Mouse (Mus musculus) spleen, postnatal 36 days (tissue): ENCODE data around the gene Hipk2.
A peak's percentile ranks its signal among the peaks of the same experiment; 100 is the strongest.

Source experiments
- DNase-seq, 2 experiments: peaks; one replicate each; pipeline ENCODE4 v3.0.0; 2022; ENCODE audit warnings: low spot score in 2 of 2, mixed read lengths in 1 of 2

Gene Hipk2

GRCm38 (mm10) chr6:38867291-38867690 is 8.7 kb downstream of the Hipk2 start:
- no peak for DNase-seq

DNA sequence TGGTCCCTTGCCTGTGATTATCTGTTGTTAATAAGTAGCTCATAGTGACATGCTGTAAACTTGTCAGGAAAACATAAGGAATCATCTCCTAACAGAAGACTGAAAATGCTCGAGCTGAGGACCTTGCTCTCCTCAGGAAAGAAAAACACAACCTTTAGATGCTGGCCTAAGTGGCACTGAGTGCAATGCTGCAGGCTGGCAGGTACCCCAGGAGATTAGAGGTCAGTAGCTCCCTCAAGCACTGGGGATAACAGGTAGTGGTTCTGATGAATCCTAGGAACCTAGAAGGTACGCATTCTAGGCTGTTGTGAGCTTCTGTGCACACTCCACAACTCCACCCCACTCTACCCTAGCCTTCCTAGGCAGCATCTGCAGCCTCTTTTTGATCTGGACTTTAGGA is 9.2 kb downstream of the Hipk2 start:
- DNase-seq: no peak

DNA sequence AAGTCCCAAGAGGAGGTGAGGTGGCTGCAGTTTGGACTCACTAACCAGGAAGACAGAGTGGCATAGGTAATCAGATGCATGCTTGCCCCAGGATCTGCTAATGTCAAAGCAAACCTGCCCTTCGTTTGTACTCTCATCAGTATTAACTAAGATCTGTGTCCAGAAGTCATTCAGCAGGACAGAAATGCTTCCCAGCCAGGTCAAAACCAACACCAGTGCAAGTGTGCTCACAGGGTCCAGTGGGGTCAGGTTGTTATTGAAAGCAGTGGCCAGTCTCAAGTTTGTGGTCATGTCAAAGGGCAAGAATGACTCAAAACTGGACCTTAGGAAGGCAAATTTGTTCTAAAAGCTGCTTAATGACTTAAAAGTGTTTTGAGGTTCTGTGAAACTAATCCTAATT is 9.6 kb downstream of the Hipk2 start:
- no peak for DNase-seq

- DNase-seq: no peak
Observed at GRCm38 (mm10) chr6:38865805-38866204, 10.2 kb downstream of the Hipk2 start.

DNA sequence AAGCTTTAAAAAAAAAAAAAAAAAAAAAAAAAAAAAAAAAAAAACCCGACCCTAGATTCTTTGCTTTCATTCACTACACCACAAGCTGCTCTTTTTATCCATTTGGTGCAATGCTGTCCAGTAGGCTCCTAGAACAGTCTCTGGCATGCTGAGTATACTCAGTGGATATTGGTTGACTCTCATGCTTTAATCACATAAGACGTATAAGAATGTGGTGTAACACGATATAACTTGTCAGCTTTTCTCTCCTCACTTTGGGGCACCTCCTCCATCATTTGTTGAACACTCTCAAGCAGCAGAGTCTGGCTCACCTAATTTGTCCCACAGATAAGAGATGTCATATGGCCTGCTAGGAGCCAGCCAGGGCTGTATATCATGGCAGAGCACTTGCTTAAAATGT is 12.4 kb downstream of the Hipk2 start:
- DNase-seq: no peak

GRCm38 (mm10) chr6:38860301-38860700 is 15.7 kb downstream of the Hipk2 start:
- DNase-seq: no peak

- DNase-seq: no peak
Observed at GRCm38 (mm10) chr6:38859819-38860218, 16.1 kb downstream of the Hipk2 start.

GRCm38 (mm10) chr6:38853561-38853992 is 22.4 kb downstream of the Hipk2 start:
- no peak for DNase-seq

- DNase-seq: no peak
Observed at GRCm38 (mm10) chr6:38851740-38852139, 24.2 kb downstream of the Hipk2 start.

GRCm38 (mm10) chr6:38850715-38851259 is 25.2 kb downstream of the Hipk2 start:
- no peak for DNase-seq

DNA sequence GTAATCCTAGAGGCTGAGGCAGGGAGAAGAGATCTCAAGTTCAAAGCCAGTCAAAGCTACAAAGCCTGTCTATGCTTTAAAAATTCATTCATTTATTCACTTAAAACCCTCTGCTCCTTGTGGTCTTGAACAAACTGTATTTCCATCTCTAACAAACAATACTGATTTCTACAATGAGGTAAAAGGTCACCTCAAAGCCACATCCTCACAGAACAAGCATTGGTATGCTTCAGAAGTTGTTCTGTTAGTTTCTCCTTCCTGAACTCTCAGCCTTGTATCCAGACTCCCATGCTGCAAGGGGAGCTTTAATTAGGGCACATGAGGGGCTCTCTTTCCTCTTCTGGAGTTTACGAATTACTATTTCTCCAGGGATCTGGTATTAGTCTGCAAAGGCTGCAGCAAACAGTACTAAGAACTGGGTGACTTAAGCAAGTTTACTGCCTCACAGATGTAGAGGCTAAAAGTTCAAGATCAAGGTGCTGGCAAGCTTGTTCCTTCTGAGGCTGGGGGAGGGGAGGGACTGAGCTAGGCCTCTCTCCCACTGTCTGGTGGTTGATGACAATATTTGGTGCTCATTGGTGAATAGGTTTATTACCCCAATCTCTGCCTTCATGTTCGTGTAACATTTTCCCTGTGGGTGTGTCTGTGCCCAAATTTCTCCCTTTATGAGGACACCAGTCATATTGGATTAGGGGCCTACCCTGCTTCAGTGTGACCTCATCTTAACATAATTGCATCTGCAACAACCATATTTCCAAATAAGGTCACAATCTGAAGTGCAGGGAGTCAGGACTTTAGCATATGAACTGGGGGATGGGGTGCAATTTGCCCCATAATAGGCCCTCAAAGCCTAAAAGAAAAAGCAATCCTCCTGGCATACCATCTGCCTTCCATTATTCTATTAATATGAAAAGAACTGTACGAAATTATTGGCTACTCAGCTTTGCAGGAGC is 27.7 kb downstream of the Hipk2 start:
- no peak for DNase-seq

DNA sequence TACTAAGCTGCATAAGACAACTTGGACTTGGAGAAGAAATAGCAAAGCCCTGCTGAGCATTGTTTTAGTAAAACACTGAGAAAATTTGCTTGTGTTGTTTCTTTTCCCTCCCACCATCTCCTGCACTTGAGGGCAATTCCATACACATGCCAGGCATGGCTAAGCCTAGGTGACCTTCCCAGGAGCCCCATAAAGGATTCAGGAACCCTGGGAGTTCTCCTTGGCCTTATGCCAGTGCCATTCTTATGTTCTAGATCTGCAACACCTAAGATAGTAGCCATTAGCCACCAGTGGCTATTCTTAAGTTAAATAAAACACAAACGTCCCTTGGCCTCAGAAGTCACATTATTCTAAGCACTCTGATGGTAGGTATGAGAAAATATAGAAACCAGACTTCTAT is 28.5 kb downstream of the Hipk2 start:
- DNase-seq: no peak

DNA sequence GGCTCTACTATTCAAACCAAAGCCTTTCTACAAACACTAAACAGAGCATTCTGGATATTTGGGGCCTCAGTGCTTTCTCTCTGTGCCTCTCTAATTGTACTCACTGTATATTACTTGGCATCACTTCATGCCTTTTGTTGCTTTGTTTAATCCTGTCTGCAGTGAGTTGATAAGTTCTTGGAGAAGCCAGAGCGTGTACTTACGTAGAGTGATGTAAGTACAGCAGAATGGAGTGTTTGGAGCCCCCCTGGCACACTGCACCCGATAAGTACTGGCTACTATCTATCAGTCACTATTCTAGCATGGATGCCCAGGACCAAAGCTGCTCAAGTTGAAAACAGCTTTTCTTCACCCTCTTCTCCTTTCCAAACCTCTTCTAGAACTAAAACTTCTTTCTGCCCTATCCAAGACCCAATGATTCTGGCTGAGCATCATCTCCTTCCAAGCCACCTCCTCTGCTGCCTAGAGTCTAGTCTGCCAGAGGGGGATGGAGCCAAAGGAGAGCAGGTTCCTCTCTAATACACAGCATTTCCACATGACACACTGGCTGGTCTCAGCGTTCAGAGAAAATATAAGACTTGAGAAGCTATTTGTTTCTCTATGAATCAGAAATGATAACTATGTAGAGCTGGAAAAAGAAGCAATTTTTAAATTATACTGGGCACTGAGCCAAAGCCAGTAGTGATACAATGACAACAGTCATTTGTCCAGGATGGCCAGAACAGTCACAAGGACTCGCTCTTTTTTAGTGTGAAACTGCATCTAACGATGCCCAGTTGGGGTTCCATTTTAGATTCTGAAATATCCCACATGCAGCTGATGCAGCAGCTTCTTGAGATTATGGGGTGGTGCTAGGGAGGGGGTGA is 29.4 kb downstream of the Hipk2 start:
- no peak for DNase-seq

DNA sequence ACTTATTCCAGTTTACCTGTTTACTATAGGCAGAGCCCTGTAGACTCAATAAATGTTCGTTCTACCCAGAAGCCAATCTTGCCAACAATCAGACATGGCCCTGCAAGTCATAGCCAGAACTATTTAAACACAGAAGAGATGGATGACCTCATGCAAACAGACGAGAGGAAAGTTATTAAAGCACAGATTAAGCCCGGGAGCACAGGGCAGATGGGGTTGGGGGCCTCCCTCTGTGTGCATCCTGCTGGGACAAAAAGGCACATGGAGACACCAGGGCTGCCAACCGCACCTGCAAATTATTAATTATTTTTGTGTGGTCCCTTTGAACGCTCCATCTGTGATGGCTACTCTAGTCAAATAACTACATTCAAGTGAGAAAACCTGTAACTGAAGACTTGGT is 30.1 kb downstream of the Hipk2 start:
- no peak for DNase-seq

DNA sequence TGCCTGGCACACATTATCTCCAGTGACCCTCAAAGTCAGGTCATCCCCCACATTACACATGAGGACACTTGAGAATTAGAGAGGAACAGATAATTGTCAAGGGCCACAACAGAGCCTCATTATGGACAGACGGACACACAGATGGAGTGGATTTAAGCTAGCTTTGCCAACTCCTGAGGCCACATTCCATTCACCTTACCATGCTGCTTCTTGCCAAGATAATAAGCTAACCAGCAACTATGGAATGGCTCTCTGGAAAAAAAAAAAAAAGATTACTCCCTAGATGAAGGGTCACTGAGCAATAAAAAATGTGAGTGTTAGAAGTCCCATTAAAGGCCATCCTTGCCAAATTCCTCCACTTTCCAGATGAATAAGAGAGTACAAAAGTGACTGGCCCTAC is 30.8 kb downstream of the Hipk2 start:
- no peak for DNase-seq

DNA sequence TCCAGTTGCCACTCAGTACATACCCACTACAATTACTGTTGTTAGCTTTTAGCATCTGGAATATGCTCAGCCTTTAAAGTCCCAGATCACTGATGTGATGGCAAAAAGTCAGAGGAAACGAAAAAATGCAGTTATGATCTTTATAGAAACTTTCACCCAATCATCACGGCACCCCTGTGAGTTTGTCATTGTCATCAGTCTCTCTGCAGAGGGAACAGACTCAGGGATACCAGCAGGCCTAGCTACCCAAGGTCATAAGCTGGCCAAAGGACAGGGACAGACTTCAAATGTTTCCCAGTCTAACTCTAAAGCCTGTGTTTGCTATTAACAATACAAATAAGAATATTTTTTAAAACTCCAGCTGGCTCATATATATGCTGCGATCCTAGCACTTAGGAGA is 34.4 kb downstream of the Hipk2 start:
- DNase-seq: no peak

- no peak for DNase-seq
Observed at GRCm38 (mm10) chr6:38840780-38841179, 35.2 kb downstream of the Hipk2 start.

DNA sequence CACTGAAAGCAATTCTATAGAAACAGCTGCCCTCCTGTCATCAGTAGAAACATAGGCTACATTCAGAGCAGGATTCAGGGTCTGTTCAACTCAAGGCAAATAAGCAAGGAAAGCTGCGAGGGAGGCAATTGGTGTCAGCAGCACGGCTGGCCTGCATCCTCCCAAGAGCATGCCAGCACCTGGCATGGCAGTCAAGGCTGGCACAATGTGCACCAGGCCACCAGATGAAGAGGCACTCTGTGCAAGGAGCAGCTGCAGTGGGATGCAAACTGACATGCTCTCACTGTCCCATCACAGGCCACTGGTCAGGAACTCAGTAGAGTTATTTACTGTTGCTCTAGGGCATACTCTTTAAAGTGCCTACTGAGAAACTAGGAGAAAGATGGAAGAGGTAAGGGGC is 35.6 kb downstream of the Hipk2 start:
- DNase-seq: no peak

- no peak for DNase-seq
Observed at GRCm38 (mm10) chr6:38839891-38840290, 36.1 kb downstream of the Hipk2 start.

DNA sequence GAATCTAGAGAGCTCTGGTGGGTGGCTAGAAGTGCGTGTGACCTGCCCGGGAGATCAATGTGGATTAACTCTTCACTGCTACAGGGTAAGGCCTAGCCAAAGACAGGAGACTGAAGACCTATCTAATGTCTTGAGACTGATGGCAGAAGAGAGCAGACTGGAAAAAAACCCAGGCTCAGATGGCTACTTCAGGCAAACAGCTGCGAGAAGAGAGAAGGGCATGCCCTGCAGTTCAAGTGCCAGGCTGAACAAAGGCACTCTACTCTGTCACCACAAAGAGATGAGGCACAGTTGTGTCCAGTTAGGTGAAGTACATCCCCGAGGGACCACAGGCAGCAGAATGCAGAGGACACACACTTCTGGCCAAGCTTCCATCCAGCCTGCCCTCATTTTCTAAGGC is 37.9 kb downstream of the Hipk2 start:
- no peak for DNase-seq

- DNase-seq: peak; percentile 4 to 41
Observed at GRCm38 (mm10) chr6:38835217-38835616, 40.7 kb downstream of the Hipk2 start.

DNA sequence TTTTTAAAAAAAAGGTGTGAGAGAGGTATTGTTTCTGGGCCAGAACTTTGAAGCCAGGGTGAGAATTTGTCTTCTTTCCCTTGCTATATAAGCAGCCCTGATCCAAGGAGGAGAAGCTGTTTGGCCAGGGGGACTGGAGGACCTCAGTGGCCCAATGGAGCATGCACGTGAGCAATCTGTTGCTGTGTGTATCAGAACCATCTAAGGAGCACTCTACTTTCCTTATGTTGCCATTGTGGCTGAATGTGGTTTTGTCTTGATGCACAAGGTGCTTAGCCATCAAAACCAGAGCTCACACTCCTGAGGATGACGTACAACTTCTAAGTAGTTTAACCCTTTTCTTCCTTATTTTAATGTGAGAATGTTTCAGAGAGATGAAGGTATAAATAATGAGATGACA is 41.2 kb downstream of the Hipk2 start:
- DNase-seq: no peak
